Mouse (Mus musculus): ENCODE results near the gene Desi1. TPM values are rescaled to one million over a fixed set of nuclear protein-coding genes. Genes with fewer than 3 reads are reported as not detected.
A peak's percentile ranks its signal among the peaks of the same experiment; 100 is the strongest.

The Desi1 gene
- total and polyA plus RNA-seq, 2 experiments from 2014 or later = 26.9 to 43.9 TPM

GRCm38 (mm10) chr15:81960171-81961077, 73.2 kb downstream of the Desi1 start, which contains the start of gene Pmm1:
TSS of gene Pmm1 (minus strand) at chr15:81960930.
- under 1% methylated on average over 71 of the region's 77 CpGs for WGBS
- peak; percentile 96 for ATAC-seq (ENCODE audit: low FRiP score)
- no peaks in the 10 kb centered on the region for H3K4me1 ChIP-seq (ENCODE audit: insufficient read depth, low read length)
- TF ChIP-seq CTCF (IDR thresholded peaks at IDR 0.05) = peak; percentile 80
- peak within 1 kb of the TSS; percentile 67 for H3K4me3 ChIP-seq (ENCODE audit: low read depth, low read length)
- H3K9me3 ChIP-seq (ENCODE audit: low read length) = no peaks in the 10 kb centered on the region
- no peaks in the 10 kb centered on the region for H3K27me3 ChIP-seq (ENCODE audit: insufficient read depth, low read length)
- H3K27ac ChIP-seq (ENCODE audit: low read depth, low read length) = peak within 1 kb of the TSS; percentile 93
- H3K36me3 ChIP-seq (ENCODE audit: insufficient read depth, low read length) = peaks cover 2% of the 10 kb centered on the region; the same call in 1 of the 2 replicates
- H3K9ac ChIP-seq (replicated peaks; ENCODE audit: low read length, poor library complexity, severe bottlenecking) = peak within 1 kb of the TSS; percentile 77
- peak within 1 kb of the TSS; percentile 75 for H3K4me2 ChIP-seq (ENCODE audit: low read depth, low read length, poor library complexity, severe bottlenecking)
- peak; percentile 98 for DNase-seq (ENCODE audit: low spot score)

DNA sequence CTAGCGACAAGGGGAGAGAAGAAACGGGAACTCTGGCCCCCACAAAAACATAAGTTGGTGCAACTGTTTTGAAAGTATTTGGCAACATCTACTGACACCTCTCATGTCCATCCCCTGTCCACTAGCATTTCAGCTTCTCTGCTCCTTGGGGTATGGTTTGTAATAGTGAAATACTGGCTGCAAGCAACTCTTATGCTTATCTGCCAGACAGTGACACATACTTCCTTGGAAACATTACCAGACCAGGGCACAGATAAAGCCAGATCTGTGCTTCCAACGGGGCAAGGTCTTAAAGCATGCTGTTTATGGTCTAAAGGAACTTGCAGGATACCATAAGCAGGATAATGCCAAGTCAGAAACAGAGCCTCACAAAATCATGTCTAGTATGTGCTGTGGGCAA, 74.8 kb downstream of the Desi1 start:
- Histone ChIP-seq H3K9me3 (ENCODE audit: low read length) (no peaks in the 10 kb centered on the region), H3K4me1 (ENCODE audit: insufficient read depth, low read length) (no peaks in the 10 kb centered on the region), H3K27me3 (ENCODE audit: insufficient read depth, low read length) (no peaks in the 10 kb centered on the region), H3K4me3 (ENCODE audit: low read depth, low read length) (no peak overlapping the region), H3K4me2 (ENCODE audit: low read depth, low read length, poor library complexity, severe bottlenecking) (no peak overlapping the region), H3K36me3 (ENCODE audit: insufficient read depth, low read length) (peaks cover 17% of the 10 kb centered on the region), H3K27ac (ENCODE audit: low read depth, low read length) (no peak overlapping the region), H3K9ac (replicated peaks; ENCODE audit: low read length, poor library complexity, severe bottlenecking) (no peak overlapping the region)
- WGBS = 89% methylated on average over 3 of the region's 3 CpGs
- no peak for ATAC-seq (ENCODE audit: low FRiP score)
- no peak for DNase-seq (ENCODE audit: low spot score)
- TF ChIP-seq CTCF (IDR thresholded peaks at IDR 0.05) = no peak

- Histone ChIP-seq H3K4me1 (ENCODE audit: insufficient read depth, low read length) (no peaks in the 10 kb centered on the region), H3K27me3 (ENCODE audit: insufficient read depth, low read length) (no peaks in the 10 kb centered on the region), H3K36me3 (ENCODE audit: insufficient read depth, low read length) (peaks cover 20% of the 10 kb centered on the region), H3K9ac (replicated peaks; ENCODE audit: low read length, poor library complexity, severe bottlenecking) (no peak overlapping the region), H3K4me3 (ENCODE audit: low read depth, low read length) (no peak overlapping the region), H3K4me2 (ENCODE audit: low read depth, low read length, poor library complexity, severe bottlenecking) (no peak overlapping the region), H3K27ac (ENCODE audit: low read depth, low read length) (no peak overlapping the region), H3K9me3 (ENCODE audit: low read length) (no peaks in the 10 kb centered on the region)
- no peak for ATAC-seq (ENCODE audit: low FRiP score)
- 87% methylated on average over 11 of the region's 11 CpGs for WGBS
- no peak for DNase-seq (ENCODE audit: low spot score)
- no peak for TF ChIP-seq CTCF (IDR thresholded peaks at IDR 0.05)
Observed at GRCm38 (mm10) chr15:81957598-81957997, 76.1 kb downstream of the Desi1 start.

DNA sequence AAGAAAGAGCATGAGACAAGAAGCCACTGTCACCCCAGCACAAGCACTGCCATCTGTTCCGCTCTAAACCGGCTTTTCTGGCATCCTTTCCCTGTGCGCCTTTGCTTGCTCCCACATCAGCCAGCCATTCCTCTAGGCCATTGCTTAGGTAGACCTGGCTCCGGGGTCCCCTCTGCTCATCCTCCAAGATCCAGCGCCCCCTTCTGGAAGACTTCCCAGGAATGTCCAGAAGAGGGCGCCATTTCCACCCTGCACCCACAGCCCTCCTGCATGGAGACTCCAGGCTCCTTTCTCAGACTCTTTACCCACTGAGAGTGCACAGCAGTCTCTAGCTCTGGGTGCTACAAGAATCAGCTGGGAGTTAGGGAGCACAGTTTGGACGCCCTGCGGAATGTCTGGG, 77.2 kb downstream of the Desi1 start:
- WGBS = 54% methylated on average over 8 of the region's 8 CpGs
- Histone ChIP-seq H3K27ac (ENCODE audit: low read depth, low read length) (no peak overlapping the region), H3K27me3 (ENCODE audit: insufficient read depth, low read length) (no peaks in the 10 kb centered on the region), H3K4me2 (ENCODE audit: low read depth, low read length, poor library complexity, severe bottlenecking) (no peak overlapping the region), H3K9me3 (ENCODE audit: low read length) (no peaks in the 10 kb centered on the region), H3K4me3 (ENCODE audit: low read depth, low read length) (no peak overlapping the region), H3K9ac (replicated peaks; ENCODE audit: low read length, poor library complexity, severe bottlenecking) (no peak overlapping the region), H3K36me3 (ENCODE audit: insufficient read depth, low read length) (peaks cover 30% of the 10 kb centered on the region), H3K4me1 (ENCODE audit: insufficient read depth, low read length) (no peaks in the 10 kb centered on the region)
- no peak for ATAC-seq (ENCODE audit: low FRiP score)
- peak; percentile 89 for TF ChIP-seq CTCF (IDR thresholded peaks at IDR 0.05)
- DNase-seq (ENCODE audit: low spot score) = peak; percentile 55

DNA sequence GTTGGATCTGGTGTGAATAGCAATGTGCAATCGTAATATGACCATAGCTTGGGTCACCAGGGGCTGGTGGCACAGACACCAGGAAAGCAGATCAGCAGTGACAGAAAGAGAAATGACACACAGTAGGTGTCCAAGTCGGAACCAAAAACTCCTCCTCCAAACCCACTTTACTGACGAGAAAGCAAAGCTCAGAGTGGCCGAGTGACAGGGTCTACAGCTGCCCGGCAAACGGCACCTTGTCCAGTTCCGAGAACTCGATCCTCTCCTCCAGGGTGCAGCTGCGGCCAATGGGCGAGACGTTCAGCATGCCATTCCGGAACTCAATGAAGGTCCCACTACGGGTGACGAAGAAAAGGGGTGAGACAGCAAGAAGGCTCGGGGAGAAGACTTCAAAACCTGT, 78.2 kb downstream of the Desi1 start:
- no peak for DNase-seq (ENCODE audit: low spot score)
- Histone ChIP-seq H3K4me2 (ENCODE audit: low read depth, low read length, poor library complexity, severe bottlenecking) (no peak overlapping the region), H3K27ac (ENCODE audit: low read depth, low read length) (no peak overlapping the region), H3K36me3 (ENCODE audit: insufficient read depth, low read length) (peaks cover 40% of the 10 kb centered on the region), H3K9me3 (ENCODE audit: low read length) (no peaks in the 10 kb centered on the region), H3K27me3 (ENCODE audit: insufficient read depth, low read length) (no peaks in the 10 kb centered on the region), H3K4me3 (ENCODE audit: low read depth, low read length) (no peak overlapping the region), H3K9ac (replicated peaks; ENCODE audit: low read length, poor library complexity, severe bottlenecking) (no peak overlapping the region), H3K4me1 (ENCODE audit: insufficient read depth, low read length) (no peaks in the 10 kb centered on the region)
- no peak for ATAC-seq (ENCODE audit: low FRiP score)
- no peak for TF ChIP-seq CTCF (IDR thresholded peaks at IDR 0.05)
- 95% methylated on average over 15 of the region's 15 CpGs for WGBS

DNA sequence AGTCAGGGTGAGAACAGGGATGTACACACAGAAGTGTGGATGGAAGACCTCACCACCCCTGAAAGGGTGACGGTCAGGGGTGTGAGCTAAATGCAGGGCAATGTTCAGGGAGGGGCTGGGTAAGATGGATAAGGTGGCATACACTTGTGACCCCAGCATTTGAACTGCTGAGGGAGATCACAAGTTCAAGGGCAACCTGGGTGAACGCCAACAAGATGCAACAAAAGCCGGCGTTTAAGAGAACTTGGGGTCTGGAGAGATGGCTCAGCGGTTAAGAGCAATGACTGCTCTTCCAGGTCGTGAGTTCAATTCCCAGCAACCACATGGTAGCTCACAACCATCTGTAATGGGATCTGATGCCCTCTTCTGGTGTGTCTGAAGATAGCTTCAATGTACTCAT, 78.9 kb downstream of the Desi1 start:
- ATAC-seq (ENCODE audit: low FRiP score) = no peak
- Histone ChIP-seq H3K4me3 (ENCODE audit: low read depth, low read length) (no peak overlapping the region), H3K4me2 (ENCODE audit: low read depth, low read length, poor library complexity, severe bottlenecking) (no peak overlapping the region), H3K36me3 (ENCODE audit: insufficient read depth, low read length) (peaks cover 47% of the 10 kb centered on the region), H3K9me3 (ENCODE audit: low read length) (no peaks in the 10 kb centered on the region), H3K27me3 (ENCODE audit: insufficient read depth, low read length) (no peaks in the 10 kb centered on the region), H3K4me1 (ENCODE audit: insufficient read depth, low read length) (no peaks in the 10 kb centered on the region), H3K27ac (ENCODE audit: low read depth, low read length) (no peak overlapping the region), H3K9ac (replicated peaks; ENCODE audit: low read length, poor library complexity, severe bottlenecking) (no peak overlapping the region)
- no peak for TF ChIP-seq CTCF (IDR thresholded peaks at IDR 0.05)
- DNase-seq (ENCODE audit: low spot score) = no peak
- WGBS = 91% methylated on average over 6 of the region's 6 CpGs
